Mouse (Mus musculus) kidney, postnatal 0 days (tissue): ENCODE measurements around the gene Hba-a2. TPM values are rescaled to one million over a fixed set of nuclear protein-coding genes. Genes with fewer than 3 reads are reported as not detected.

Experiments
- ATAC-seq: fragments of 200-750 bp; cut with Nextera tagmentation; replicated peaks from 2 replicates; pipeline ENCODE4 v1.8.0; 2017; ENCODE audit warnings: low read depth, moderate number of reproducible peaks, moderate TSS enrichment, moderate library complexity; ENCODE audit not compliant: low FRiP score
- DNase-seq: peaks from one replicate; pipeline ENCODE4 v3.0.0-alpha.2; 2016; ENCODE audit warnings: low spot score
- H3K27ac ChIP-seq: fragments of 300-500 bp; sonication (generic); 2 replicates; pipeline ENCODE4 v1.5.1; 2014; ENCODE audit warnings: mild to moderate bottlenecking
- H3K27me3 ChIP-seq: fragments of 300-500 bp; sonication (generic); 2 replicates; pipeline ENCODE4 v1.6.1; 2014; ENCODE audit warnings: low read length, mixed read lengths; ENCODE audit not compliant: insufficient read depth
- H3K36me3 ChIP-seq: fragments of 300-500 bp; sonication (generic); 2 replicates; pipeline ENCODE4 v1.6.1; 2014; ENCODE audit warnings: low read length, mixed read lengths; ENCODE audit not compliant: insufficient read depth
- H3K4me1 ChIP-seq: fragments of 300-500 bp; sonication (generic); replicated peaks from 2 replicates; pipeline ENCODE4 v1.6.1; 2014; ENCODE audit warnings: antibody characterized with exemption, low read length, mixed read lengths; ENCODE audit not compliant: insufficient read depth
- H3K4me2 ChIP-seq: fragments of 300-500 bp; sonication (generic); 2 replicates; pipeline ENCODE4 v1.6.1; 2014; ENCODE audit warnings: mild to moderate bottlenecking, low read length, moderate library complexity, mixed read lengths
- H3K4me3 ChIP-seq: fragments of 300-500 bp; sonication (generic); replicated peaks from 2 replicates; pipeline ENCODE4 v1.5.1; 2014; ENCODE audit warnings: low read depth, low read length
- H3K9ac ChIP-seq: fragments of 300-500 bp; sonication (generic); 2 replicates; pipeline ENCODE4 v1.6.1; 2014; ENCODE audit warnings: low read depth, low read length
- H3K9me3 ChIP-seq: fragments of 300-500 bp; sonication (generic); replicated peaks from 2 replicates; pipeline ENCODE4 v1.6.1; 2016; ENCODE audit warnings: low read length, inconsistent platforms, mixed read lengths
- CTCF ChIP-seq: IDR thresholded peaks from 2 replicates; pipeline ENCODE4 v1.5.1; 2016; ENCODE audit warnings: antibody characterized with exemption, low read depth, mild to moderate bottlenecking, moderate library complexity
- WGBS: fragments of 180-500 bp; shearing (Covaris S2); extraction: QIAGEN DNeasy Blood & Tissue Kit; methylation state at CpG from one replicate; pipeline ENCODE4 v1.1.7; 2014; 5-methylcytosine and 5-hydroxymethylcytosine counted together
- polyA plus RNA-seq: library from polyadenylated mRNA; unstranded; fragments of >200 nt; fragmentation: Nextera tagmentation; extraction: Ambion mirVana; gene quantifications from 2 replicates; pipeline ENCODE4 v1.2.1, GENCODE M21; 2015

Gene Hba-a2
- polyA plus RNA-seq, 1 experiment from 2014 or later: 2,400 TPM

DNA sequence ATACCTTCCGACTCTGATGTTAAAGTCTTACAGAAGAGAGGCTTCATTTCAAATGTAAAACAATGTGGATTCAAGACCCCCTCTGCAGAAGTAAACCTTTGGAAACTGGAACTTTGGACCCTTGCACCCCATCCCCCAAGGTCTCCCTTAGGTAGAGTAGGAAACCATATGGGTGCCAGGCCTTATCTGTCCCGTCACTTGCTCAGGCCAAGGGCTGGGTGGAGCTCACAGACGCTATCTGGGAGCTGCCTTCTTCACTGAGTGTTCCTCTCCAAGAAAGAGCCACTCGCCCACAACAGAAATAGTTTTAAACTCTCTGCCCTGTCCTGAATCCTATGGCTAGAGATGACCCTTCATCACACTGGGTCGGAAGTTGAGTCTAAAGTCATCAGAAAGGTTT is 27.3 kb upstream of the Hba-a2 start:
- ATAC-seq: no peak
- H3K4me2 ChIP-seq: no peak overlapping the region
- H3K36me3 ChIP-seq: no peaks in the 10 kb centered on the region
- no peak for TF ChIP-seq CTCF
- no peak overlapping the region for H3K27ac ChIP-seq
- H3K9ac ChIP-seq: no peak overlapping the region
- no peak for DNase-seq
- no peaks in the 10 kb centered on the region for H3K9me3 ChIP-seq
- peaks cover 6% of the 10 kb centered on the region for H3K4me1 ChIP-seq
- H3K4me3 ChIP-seq: no peak overlapping the region
- H3K27me3 ChIP-seq: no peaks in the 10 kb centered on the region
- WGBS: 90% methylated on average over 5 of the region's 5 CpGs

DNA sequence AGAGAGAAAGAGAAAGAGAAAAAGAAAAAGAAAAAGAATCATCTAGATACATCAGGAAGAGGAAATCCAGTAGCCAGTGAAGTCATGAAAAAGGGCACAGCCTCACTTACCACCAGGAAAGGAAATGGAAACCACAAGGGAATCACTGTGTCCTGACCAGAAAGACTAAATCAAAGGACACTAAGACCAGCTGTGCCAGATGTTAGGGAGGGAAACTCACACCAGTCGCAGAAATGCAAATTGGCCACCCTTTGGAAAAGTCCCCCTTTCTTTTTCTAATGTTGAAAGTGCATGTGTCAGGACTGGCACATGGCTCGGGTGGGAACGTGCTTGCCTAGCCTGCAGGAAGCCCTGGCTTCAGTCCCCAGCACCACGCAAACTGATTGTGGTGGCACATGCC is 25.1 kb upstream of the Hba-a2 start:
- no peak for ATAC-seq
- no peak overlapping the region for H3K4me2 ChIP-seq
- H3K27ac ChIP-seq: no peak overlapping the region
- no peaks in the 10 kb centered on the region for H3K9me3 ChIP-seq
- no peaks in the 10 kb centered on the region for H3K27me3 ChIP-seq
- H3K4me1 ChIP-seq: peaks cover 1% of the 10 kb centered on the region
- no peak overlapping the region for H3K4me3 ChIP-seq
- no peak for TF ChIP-seq CTCF
- H3K36me3 ChIP-seq: no peaks in the 10 kb centered on the region
- WGBS: 35% methylated on average over 4 of the region's 4 CpGs
- no peak overlapping the region for H3K9ac ChIP-seq
- no peak for DNase-seq

DNA sequence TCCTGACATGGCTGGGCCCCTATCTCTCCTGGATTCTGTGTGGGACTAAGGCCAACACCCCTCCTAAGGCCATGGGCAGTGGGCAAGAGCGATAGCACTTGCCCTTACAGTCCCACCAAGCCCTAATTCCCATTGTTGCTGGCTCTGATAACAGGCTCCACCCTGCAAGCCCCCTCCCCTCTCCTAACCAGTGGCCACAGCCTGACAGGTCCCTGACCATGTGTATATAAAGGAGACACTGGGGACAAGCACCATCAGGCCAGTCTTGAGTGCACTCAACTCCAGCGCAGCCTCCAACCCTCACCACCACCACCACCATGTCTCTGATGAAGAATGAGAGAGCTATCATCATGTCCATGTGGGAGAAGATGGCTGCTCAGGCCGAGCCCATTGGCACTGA is 19.9 kb upstream of the Hba-a2 start, which contains the start of gene Hba-x:
Gene Hba-x, plus strand, starts transcription at position 54 of the 400 bp plus-strand sequence.
- no peak for TF ChIP-seq CTCF
- no peak within 1 kb of the TSS for H3K9ac ChIP-seq
- no peak within 1 kb of the TSS for H3K4me3 ChIP-seq
- H3K27ac ChIP-seq: no peak within 1 kb of the TSS
- H3K4me2 ChIP-seq: no peak within 1 kb of the TSS
- H3K36me3 ChIP-seq: no peaks in the 10 kb centered on the region
- no peaks in the 10 kb centered on the region for H3K27me3 ChIP-seq
- ATAC-seq: no peak
- DNase-seq: no peak
- no peaks in the 10 kb centered on the region for H3K9me3 ChIP-seq
- H3K4me1 ChIP-seq: no peaks in the 10 kb centered on the region
- 76% methylated on average over 3 of the region's 3 CpGs for WGBS

GRCm38 (mm10) chr11:32277736-32278457 is 18.4 kb upstream of the Hba-a2 start:
- H3K4me3 ChIP-seq: no peak overlapping the region
- H3K9me3 ChIP-seq: no peaks in the 10 kb centered on the region
- no peak for TF ChIP-seq CTCF
- no peaks in the 10 kb centered on the region for H3K27me3 ChIP-seq
- 71% methylated on average over 21 of the region's 21 CpGs for WGBS
- no peak for ATAC-seq
- no peak overlapping the region for H3K4me2 ChIP-seq
- no peaks in the 10 kb centered on the region for H3K4me1 ChIP-seq
- DNase-seq: no peak
- no peaks in the 10 kb centered on the region for H3K36me3 ChIP-seq
- H3K27ac ChIP-seq: no peak overlapping the region
- no peak overlapping the region for H3K9ac ChIP-seq

DNA sequence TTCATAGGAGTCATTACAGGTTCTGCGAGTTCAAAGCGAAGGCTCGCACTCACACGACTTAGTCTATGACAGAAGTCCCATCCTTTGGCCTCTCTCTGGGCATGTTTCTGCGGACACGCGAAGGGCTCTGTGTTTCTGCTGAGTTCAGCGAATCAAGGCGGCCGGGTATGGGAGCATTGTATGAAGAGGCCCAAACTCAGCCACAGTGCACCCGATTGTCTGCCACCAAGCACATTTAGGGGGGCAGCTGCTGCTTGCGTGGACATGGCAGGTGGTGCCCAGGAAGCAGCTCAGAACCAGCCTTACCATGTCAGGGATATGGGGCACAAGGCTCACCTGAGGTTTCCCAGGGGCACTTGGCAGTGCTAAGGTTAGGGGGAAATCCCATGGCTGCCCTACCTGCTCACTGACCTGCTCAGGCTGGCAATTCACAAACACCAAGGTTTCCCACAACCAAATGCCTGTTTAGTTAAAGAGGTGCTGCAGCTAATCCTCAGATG is 17.8 kb upstream of the Hba-a2 start:
- no peak overlapping the region for H3K4me3 ChIP-seq
- no peak overlapping the region for H3K4me2 ChIP-seq
- ATAC-seq (no peak), DNase-seq (no peak)
- H3K27ac ChIP-seq: no peak overlapping the region
- H3K9me3 ChIP-seq: no peaks in the 10 kb centered on the region
- H3K36me3 ChIP-seq: no peaks in the 10 kb centered on the region
- no peak overlapping the region for H3K9ac ChIP-seq
- H3K27me3 ChIP-seq: no peaks in the 10 kb centered on the region
- H3K4me1 ChIP-seq: no peaks in the 10 kb centered on the region
- WGBS: 86% methylated on average over 12 of the region's 12 CpGs
- no peak for TF ChIP-seq CTCF

DNA sequence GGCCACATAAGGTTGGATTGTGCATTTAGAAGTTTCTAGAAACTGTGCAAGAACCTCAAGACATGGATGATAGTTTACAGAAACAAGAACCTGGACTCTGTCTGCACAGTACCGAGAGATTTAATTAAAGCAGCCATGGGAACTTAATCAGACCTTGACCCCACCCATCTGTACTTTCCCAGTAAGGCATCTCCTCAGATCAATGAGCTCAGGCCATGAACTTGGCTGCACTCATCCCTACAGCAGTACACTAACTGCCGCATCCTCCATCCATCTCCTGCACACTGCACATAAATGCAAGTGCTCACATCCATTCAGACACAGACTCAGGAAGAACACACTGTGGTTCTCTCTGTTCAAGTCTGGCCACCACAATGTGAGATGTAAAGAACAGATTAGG is 15.6 kb upstream of the Hba-a2 start:
- no peak for ATAC-seq
- Histone ChIP-seq H3K4me2 (no peak overlapping the region), H3K4me1 (no peaks in the 10 kb centered on the region), H3K36me3 (no peaks in the 10 kb centered on the region), H3K9me3 (no peaks in the 10 kb centered on the region), H3K9ac (no peak overlapping the region), H3K27me3 (no peaks in the 10 kb centered on the region), H3K27ac (no peak overlapping the region), H3K4me3 (no peak overlapping the region)
- no peak for TF ChIP-seq CTCF
- no peak for DNase-seq
- WGBS: 38% methylated on average over 2 of the region's 2 CpGs
